Mouse (Mus musculus): ENCODE results near the gene Sez6l. TPM values are rescaled to one million over a fixed set of nuclear protein-coding genes. Genes with fewer than 3 reads are reported as not detected.

Sez6l gene
- total RNA-seq, 1 experiment, result 0.13 TPM

DNA sequence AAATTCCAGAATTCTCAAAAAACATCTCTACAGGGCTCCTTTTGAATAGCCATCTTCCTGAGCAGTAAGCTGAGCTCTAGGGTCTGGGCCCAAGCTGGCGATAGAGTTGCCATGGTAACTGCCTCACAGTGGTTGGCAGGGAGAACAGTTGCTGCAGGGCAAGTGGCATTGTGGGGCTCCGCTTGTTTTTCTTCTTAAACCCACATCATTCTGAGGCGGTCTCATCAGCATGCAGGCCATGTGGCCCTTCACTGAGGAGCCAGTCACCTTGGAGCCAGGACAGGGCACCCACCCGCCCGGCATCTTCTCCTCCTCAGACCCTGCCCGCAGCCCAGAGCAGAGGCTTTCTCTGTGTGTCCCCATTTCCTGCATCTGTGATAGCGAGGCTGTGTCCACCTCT is 205.1 kb downstream of the Sez6l start:
- no peak overlapping the region for H3K4me3 ChIP-seq (ENCODE audit: insufficient read depth in 1 of 2, low read depth in 1 of 2, low read length in 2 of 2, poor library complexity in 1 of 2, severe bottlenecking in 1 of 2)
- DNase-seq (ENCODE audit: low read depth, low spot score), result no peak
- no peak overlapping the region for H3K27ac ChIP-seq (ENCODE audit: insufficient read depth, low read depth, low read length, poor library complexity, severe bottlenecking)
- no peak overlapping the region for H3K9ac ChIP-seq (ENCODE audit: insufficient read depth, low read depth, low read length, poor library complexity, severe bottlenecking)
- in situ Hi-C loops (cut with MboI; ENCODE audit: low sequenced_read_pairs in 2 of 2, unreplicated experiment in 2 of 2), result no loop called here
- TF ChIP-seq CHD2 (IDR thresholded peaks at IDR 0.05; ENCODE audit: low read depth, low read length), result no peak
- TF ChIP-seq ZC3H11A (IDR thresholded peaks at IDR 0.05; ENCODE audit: borderline replicate concordance, low read depth, low read length), result no peak
- no peak for TF ChIP-seq MAFK (IDR thresholded peaks at IDR 0.05; ENCODE audit: insufficient read depth, low read depth, low read length)
- no peak for TF ChIP-seq ZNF384 (IDR thresholded peaks at IDR 0.05; ENCODE audit: low read depth, low read length)
- no peak for TF ChIP-seq HCFC1 (IDR thresholded peaks at IDR 0.05; ENCODE audit: borderline replicate concordance, insufficient read depth, low read length)
- peaks cover 26% of the 10 kb centered on the region; the same call in 1 of the 2 replicates for H3K36me3 ChIP-seq (ENCODE audit: control insufficient read depth, insufficient read depth, low read length, poor library complexity, severe bottlenecking)
- no peaks in the 10 kb centered on the region for H3K9me3 ChIP-seq (ENCODE audit: control insufficient read depth, insufficient read depth, low read depth, low read length)
- peaks cover 0 to 3% of the 10 kb centered on the region in 2 experiments; a peak in 1 of 4 replicates for H3K4me1 ChIP-seq (ENCODE audit: control insufficient read depth in 2 of 2, insufficient read depth in 2 of 2, low read length in 2 of 2, poor library complexity in 1 of 2)

DNA sequence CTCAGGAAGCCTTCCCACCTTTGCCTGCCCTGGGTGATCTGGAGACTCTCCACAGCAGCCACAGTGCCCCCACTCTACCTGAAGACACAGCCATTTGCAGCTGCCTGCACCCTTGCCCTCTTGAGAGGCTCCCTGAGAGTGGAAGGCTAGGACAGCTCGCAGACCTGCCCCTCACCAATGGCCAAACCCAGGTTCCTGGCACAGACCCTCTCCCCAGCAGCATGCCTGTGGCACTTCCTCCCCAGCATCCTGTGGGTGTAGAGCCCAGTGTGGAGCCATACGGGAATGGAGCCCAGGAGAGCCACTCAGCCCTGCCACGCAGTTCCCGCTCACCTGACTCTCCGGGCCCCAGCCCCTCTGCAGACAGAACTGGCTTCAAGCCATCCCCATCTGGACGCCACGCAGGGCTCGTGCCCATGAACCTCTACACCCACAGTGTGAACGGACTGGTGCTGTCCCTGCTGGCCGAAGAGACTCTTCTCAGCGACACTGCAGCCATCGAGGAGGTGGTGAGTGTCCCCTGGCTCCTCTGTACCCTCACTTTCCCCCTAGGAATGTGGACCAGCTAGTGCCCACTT is 206.7 kb downstream of the Sez6l start:
- Histone ChIP-seq H3K9me3 (ENCODE audit: control insufficient read depth, insufficient read depth, low read depth, low read length) (no peaks in the 10 kb centered on the region), H3K4me3 (ENCODE audit: insufficient read depth in 1 of 2, low read depth in 1 of 2, low read length in 2 of 2, poor library complexity in 1 of 2, severe bottlenecking in 1 of 2) (no peak overlapping the region), H3K27ac (ENCODE audit: insufficient read depth, low read depth, low read length, poor library complexity, severe bottlenecking) (no peak overlapping the region), H3K4me1 (ENCODE audit: control insufficient read depth in 2 of 2, insufficient read depth in 2 of 2, low read length in 2 of 2, poor library complexity in 1 of 2) (peaks cover 0 to 3% of the 10 kb centered on the region in 2 experiments; a peak in 1 of 4 replicates), H3K36me3 (ENCODE audit: control insufficient read depth, insufficient read depth, low read length, poor library complexity, severe bottlenecking) (peaks cover 28% of the 10 kb centered on the region; the same call in 1 of the 2 replicates), H3K9ac (ENCODE audit: insufficient read depth, low read depth, low read length, poor library complexity, severe bottlenecking) (no peak overlapping the region)
- DNase-seq (ENCODE audit: low read depth, low spot score), result no peak
- TF ChIP-seq ZNF384 (IDR thresholded peaks at IDR 0.05; ENCODE audit: low read depth, low read length), result no peak
- no peak for TF ChIP-seq MAFK (IDR thresholded peaks at IDR 0.05; ENCODE audit: insufficient read depth, low read depth, low read length)
- no peak for TF ChIP-seq CHD2 (IDR thresholded peaks at IDR 0.05; ENCODE audit: low read depth, low read length)
- TF ChIP-seq ZC3H11A (IDR thresholded peaks at IDR 0.05; ENCODE audit: borderline replicate concordance, low read depth, low read length), result no peak
- no peak for TF ChIP-seq HCFC1 (IDR thresholded peaks at IDR 0.05; ENCODE audit: borderline replicate concordance, insufficient read depth, low read length)
- in situ Hi-C loops (cut with MboI; ENCODE audit: low sequenced_read_pairs in 2 of 2, unreplicated experiment in 2 of 2), result no loop called here

DNA sequence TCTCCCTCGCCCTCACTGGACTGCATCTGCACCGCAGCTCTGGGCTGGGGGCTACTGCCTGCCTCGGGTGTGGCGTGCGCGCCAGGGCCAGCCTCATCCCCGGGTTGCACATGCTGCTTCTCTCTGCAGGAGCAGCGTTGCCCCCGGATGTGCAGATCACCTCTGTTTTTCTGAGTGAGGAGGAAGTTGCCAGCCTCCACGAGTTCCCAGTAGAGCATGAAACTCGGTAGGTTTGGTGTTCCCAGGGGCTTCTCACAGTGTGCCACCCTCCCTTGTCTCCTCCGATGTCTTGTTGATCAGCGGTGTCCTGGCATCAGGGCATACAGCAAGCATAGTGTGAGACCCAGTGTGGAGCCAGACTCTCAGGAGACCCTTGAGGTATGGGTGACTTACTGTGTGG is 207.7 kb downstream of the Sez6l start:
- Histone ChIP-seq H3K27ac (ENCODE audit: insufficient read depth, low read depth, low read length, poor library complexity, severe bottlenecking) (no peak overlapping the region), H3K4me1 (ENCODE audit: control insufficient read depth in 2 of 2, insufficient read depth in 2 of 2, low read length in 2 of 2, poor library complexity in 1 of 2) (peaks cover 0 to 3% of the 10 kb centered on the region in 2 experiments; a peak in 1 of 4 replicates), H3K4me3 (ENCODE audit: insufficient read depth in 1 of 2, low read depth in 1 of 2, low read length in 2 of 2, poor library complexity in 1 of 2, severe bottlenecking in 1 of 2) (no peak overlapping the region), H3K36me3 (ENCODE audit: control insufficient read depth, insufficient read depth, low read length, poor library complexity, severe bottlenecking) (peaks cover 34% of the 10 kb centered on the region; the same call in 1 of the 2 replicates), H3K9me3 (ENCODE audit: control insufficient read depth, insufficient read depth, low read depth, low read length) (no peaks in the 10 kb centered on the region), H3K9ac (ENCODE audit: insufficient read depth, low read depth, low read length, poor library complexity, severe bottlenecking) (no peak overlapping the region)
- TF ChIP-seq HCFC1 (IDR thresholded peaks at IDR 0.05; ENCODE audit: borderline replicate concordance, insufficient read depth, low read length), result no peak
- no peak for TF ChIP-seq CHD2 (IDR thresholded peaks at IDR 0.05; ENCODE audit: low read depth, low read length)
- TF ChIP-seq ZC3H11A (IDR thresholded peaks at IDR 0.05; ENCODE audit: borderline replicate concordance, low read depth, low read length), result no peak
- no peak for TF ChIP-seq ZNF384 (IDR thresholded peaks at IDR 0.05; ENCODE audit: low read depth, low read length)
- TF ChIP-seq MAFK (IDR thresholded peaks at IDR 0.05; ENCODE audit: insufficient read depth, low read depth, low read length), result no peak
- DNase-seq (ENCODE audit: low read depth, low spot score), result no peak
- in situ Hi-C loops (cut with MboI; ENCODE audit: low sequenced_read_pairs in 2 of 2, unreplicated experiment in 2 of 2), result no loop called here

Other genes with a start within 250 kb of the Sez6l start
- 25.8 and 32.0 TPM in 2 replicates for gene Srrd, start 234.1 kb downstream of the Sez6l start, total RNA-seq (2012; rRNA removed)
- gene Hps4, start 234.1 kb downstream of the Sez6l start, total RNA-seq (2012; rRNA removed), result 19.5 and 30.8 TPM in 2 replicates
- gene Gm6583, start 221.2 kb downstream of the Sez6l start, total RNA-seq (2012; rRNA removed), result 0.16 and 0.18 TPM in 2 replicates
- 4.6 and 7.2 TPM in 2 replicates for gene Asphd2, start 182.3 kb downstream of the Sez6l start, total RNA-seq (2012; rRNA removed)
- gene Gm6588, start 127.8 kb downstream of the Sez6l start, total RNA-seq (2012; rRNA removed), result 0.09 TPM in 1 of 2 replicates, not detected in the other

All from ES-E14 (cell line).